Mouse (Mus musculus) right cerebral cortex, adult 2 months (tissue): Measurements from ENCODE around the gene E130114P18Rik.

Experiments
- DNase-seq, 2 experiments: peaks; one replicate each; pipeline ENCODE4 v3.0.0; 2021 to 2022; ENCODE audit warnings: low spot score in 2 of 2

E130114P18Rik gene

GRCm38 (mm10) chr4:97776388-97777080 is 1.3 kb downstream of the E130114P18Rik start:
- DNase-seq = peak in 1 of 2 experiments; percentile 39

DNA sequence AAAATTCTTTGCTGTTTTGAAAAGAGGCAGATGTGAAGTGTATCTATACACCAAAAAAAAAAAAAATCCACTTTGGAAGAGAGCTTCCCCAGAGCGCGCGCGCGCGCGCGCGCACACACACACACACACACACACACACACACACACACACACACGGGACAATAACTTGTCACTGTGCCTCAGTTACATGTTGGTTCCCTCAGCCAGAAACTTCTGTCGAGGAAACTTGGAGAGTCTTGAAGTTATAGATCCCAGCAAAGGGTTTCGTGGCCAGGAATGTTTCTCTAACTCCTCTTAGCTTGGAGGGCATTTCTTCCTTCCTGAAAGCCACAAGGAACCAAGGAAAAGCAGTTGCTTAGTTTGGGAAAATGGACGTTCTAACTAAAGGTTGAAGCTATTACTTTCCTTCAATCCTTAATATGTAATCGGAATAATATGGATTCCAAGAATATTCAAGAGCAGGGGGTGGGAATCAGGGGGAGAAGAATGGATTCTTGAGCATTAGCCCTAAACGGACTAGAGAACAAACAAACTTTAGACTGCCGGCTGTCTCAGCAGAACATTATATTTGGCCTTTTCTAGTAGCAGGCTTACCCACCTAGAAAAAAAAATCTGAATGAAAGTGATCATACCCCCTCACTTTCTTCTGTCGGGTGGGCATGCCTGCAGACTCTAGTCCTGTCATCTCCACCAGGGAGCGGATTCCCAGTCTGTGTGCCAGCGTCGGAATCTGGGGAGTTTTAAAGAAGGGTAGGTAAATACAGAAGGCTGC is 2.2 kb downstream of the E130114P18Rik start:
- no peak for DNase-seq

- DNase-seq = peak; percentile 46 to 49
These were observed 2.8 kb downstream of the E130114P18Rik start for GRCm38 (mm10) chr4:97775059-97775458.

- DNase-seq = no peak
These were observed 3.4 kb downstream of the E130114P18Rik start for GRCm38 (mm10) chr4:97774446-97774950.

DNA sequence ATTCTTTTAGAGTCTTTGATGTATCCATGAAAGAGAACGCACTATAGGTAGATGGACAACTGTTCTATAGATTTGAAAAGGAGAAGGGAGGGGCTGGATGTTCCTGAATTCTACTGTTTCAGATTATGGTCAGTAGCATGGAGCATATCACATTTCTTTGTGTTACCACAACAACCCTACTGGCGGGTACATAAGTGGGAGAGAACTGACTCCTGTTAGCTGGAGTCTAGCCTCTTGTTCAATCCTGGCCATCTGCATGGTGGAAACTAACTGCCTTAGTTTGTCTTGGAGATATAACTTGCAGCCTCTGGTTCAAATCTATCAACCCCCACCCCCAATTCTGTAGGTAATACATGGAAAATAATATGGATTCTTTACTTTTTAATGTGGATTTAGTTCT is 4.1 kb downstream of the E130114P18Rik start:
- DNase-seq = no peak

GRCm38 (mm10) chr4:97773110-97773593 is 4.7 kb downstream of the E130114P18Rik start:
- peak; percentile 92 to 95 for DNase-seq

DNA sequence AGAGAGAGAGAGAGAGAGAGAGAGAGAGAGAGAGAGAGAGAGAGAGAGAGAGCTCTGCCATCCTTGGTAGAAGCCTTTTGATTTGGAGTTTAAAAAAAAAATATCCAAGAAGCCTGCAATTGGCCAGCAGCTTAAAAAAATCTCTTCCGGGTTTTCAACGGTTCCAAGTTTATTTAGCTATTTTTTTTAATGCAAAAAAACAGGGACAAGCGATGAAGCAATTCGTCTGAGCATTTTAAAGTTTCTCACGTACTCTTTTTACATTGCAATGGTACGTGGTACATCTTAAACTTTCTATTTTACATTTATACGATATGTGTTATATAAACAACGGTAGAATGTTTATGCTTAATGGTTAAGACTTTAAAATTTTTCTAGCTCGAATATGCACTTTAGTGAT is 5.2 kb downstream of the E130114P18Rik start, which contains the start of gene Nfia:
TSS of gene Nfia (plus strand) at position 94 of the 400 bp plus-strand sequence.
- DNase-seq = no peak

GRCm38 (mm10) chr4:97772084-97772484 is 5.8 kb downstream of the E130114P18Rik start:
- DNase-seq = peak; percentile 95

- no peak for DNase-seq
These were observed 6.5 kb downstream of the E130114P18Rik start for GRCm38 (mm10) chr4:97771426-97771825.

DNA sequence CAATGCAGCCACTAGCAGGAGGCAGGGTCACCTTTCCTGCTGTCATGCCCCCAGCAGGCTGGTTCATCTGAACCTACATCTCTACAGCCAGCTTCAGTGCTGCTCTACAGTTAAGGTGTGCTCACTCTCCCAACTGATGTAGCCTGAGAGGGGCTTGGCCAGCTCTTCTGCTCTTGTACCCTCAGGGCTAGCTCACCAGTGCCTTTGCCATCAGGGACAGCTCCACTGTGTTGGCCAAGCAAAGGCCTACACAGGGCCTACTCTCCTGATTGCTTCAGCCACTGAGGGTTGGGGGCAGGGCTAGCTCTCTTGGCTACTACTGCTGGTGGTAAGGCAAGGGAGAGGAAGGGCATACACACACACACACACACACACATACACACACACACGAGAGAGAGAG is 8.0 kb downstream of the E130114P18Rik start:
- no peak for DNase-seq

DNA sequence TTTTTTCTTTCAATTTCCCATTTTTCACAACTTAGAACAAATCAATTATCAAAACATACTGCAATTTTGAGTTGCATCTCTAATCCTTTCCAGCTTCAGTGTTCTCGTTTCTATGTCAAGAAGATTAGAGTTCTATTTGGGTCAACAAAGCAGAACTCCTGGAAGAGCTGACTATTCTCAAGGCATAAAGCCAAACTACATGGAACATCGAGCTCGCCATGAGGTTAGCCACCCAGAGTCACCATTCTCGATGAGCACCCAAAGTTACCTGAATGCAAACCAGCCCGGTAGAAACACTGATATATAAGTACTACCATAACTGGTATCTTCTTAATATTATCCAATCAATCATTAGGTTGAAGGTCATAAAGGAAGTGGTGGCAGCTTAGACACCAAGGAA is 10.4 kb downstream of the E130114P18Rik start:
- DNase-seq = no peak

- DNase-seq = no peak
These were observed 10.9 kb downstream of the E130114P18Rik start for GRCm38 (mm10) chr4:97767025-97767424.

- no peak for DNase-seq
These were observed 11.8 kb downstream of the E130114P18Rik start for GRCm38 (mm10) chr4:97766100-97766499.

DNA sequence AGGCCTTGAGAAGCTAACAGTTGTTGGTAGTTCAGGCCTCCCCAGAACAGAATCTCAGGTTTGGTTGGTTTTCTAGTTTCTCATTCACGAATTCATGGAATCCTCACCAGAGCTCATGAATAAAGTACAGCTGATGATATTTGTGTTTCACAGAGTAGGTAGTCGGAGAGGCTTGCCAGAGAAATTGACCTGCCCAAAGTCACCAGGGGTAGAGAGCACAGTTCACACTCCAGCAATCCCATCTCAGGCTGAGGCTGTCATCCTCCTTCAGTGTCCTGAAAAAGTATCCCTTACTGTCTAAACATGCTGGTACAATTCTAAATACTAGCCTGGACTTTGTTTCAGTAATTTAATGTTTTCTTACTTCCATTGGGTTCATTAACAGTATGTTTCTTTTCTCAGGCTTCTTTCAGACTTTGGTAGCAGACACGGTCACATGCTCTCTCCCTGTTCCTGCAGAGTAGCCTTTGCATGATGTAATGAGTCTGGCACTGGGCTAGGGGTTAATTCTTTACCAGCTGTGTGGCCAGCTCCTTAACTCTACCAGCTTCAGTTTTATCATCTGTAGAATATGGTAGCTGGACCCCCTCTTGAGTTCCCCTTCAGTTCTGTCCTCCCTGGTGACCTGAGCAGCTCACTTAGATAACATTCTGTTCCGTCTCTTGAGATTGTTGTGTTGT is 12.4 kb downstream of the E130114P18Rik start:
- DNase-seq = no peak

DNA sequence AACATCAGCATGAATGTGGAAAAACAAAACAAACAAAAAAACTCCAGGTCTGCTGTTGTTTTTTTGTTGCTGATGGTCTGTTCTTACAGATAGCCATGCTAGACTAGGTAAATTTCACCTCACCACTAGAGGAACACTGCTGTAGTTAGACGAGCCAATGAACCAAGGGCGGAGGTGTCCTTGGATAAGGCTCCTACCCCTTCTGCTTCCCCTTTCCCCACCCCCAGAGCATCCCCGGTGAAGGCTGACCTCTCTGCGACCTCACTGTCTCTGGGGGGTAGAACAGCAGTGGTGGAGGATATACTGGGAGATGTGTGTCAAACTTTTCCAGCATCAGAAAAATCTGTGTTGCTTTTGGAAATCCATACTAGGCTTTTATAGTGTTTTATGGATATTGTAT is 13.3 kb downstream of the E130114P18Rik start:
- DNase-seq = no peak

DNA sequence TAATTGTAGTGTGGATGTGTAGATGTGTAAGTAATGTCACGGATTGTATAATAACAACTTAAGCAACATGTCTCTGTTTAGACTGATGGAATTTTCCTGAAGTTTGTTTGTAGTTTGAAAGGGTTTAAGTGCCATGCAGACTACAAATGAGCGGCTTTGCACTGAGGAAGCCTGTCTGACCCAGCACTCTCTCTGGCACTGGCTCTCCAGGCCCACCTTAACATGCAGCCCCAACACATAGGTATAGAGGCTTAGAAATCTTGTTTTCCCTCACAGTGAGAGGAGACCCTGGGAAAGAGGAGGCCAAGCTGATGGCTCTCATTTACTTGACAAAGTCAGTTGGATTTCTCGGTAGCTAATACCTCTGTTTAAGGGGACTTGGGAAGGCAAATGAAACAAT is 19.2 kb downstream of the E130114P18Rik start:
- no peak for DNase-seq

DNA sequence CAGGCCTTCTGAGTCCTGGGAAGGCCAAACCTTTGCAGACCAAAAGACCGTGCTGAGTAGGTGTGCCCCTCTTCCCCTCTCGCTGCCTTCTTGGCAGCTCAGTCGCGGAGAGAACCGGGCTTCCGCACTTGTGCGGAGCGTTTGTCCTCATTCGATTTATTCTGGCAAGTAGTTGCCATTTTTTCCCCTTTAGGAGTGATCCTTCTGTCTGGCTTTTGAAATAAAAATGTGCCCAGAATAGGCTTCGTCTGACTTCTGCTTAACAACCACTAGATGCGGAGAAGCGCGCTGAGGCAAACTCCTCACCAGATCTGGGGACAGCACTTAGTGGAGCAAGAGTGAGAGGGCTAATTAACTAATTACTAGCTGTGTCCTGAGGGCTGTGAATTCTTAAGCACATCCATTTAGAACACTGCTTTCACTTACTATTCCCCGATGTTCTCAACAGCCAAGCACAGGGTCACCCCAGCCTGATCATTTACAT is 19.9 kb downstream of the E130114P18Rik start:
- DNase-seq = peak; percentile 41 to 64

DNA sequence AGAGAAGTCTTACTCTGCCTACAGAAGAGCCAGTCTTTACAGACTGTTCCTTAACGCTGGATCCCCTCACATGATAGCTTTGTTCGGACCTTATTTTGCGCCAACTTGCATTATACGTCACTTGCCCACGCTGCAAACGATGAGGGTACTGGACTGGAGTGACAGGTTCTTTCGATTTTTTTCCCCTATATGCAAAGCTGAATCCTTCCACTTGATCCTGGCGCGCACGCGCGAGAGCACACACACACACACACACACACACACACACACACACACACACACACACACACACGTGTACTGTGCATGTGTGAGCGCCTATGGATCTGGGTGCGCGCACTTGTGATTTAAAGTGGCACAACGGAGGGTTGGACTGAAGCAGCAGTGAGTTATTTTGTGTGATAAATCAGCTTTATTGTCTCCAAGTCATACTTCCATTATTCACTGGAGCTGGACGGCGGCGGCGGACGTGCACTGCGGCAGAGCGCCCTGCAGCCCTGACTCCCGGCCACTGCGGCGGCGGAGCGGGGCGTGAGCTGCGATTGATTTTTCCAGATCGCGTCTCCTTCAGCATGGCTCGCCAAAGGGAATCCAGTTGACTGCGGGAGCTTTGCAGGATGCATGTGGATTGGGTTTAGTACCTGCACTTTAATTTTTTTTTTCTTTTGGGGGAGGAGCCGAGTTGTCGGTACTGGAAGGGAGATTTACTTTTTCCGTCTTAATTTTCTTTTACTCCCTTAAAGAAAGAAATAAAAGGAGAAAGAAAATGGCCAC is 20.5 kb downstream of the E130114P18Rik start:
- peak; percentile 63 to 76 for DNase-seq

DNA sequence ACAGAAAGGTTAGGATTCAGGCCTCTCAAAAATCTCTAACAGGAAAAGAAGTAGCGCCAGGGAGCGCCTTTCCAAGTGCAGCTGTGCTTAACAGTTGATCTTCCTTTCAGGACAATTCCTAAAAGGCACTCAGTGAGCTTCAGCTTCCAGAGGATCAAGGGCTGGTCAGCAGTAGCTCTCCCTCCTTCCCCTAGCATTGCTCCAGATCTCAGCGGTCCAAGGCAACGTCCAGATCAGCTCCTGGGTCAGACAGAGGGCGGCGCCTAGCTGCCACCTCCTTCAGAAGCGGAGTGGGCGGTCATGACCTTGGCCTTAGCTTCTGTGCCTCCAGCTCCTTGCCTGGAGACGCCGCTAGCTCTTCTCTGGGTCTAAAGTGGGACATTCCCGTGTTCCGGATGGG is 23.6 kb downstream of the E130114P18Rik start:
- no peak for DNase-seq

DNA sequence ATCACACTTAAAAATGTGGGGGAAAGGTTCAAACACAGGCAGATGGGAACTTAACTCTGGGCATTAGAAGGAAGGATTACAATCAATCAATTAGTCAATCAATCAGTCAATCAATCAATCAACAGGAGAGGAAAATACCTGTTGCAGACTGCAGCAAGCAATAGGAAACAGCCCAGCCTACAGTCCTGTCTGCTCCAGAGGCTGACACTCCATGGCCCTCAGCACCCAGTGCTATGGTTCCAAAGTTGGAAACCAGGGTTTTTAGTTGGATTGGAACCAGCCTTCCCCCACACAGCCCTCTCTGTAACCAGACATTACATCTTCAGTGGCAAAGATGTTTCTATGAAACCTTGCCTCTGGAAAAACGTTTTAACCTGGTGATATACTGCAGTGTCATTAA is 24.4 kb downstream of the E130114P18Rik start:
- no peak for DNase-seq
